Mouse (Mus musculus) hindbrain, embryonic 10.5 days (tissue): Measurements from ENCODE around the gene Npat. TPM values are rescaled to one million over a fixed set of nuclear protein-coding genes. Genes with fewer than 3 reads are reported as not detected.

Experiments used
- polyA plus RNA-seq: library from polyadenylated mRNA; unstranded; fragments of >200 nt; fragmentation: Nextera tagmentation; extraction: Ambion mirVana; gene quantifications from 2 replicates; pipeline ENCODE4 v1.2.1, GENCODE M21; 2016

Gene Npat
- polyA plus RNA-seq, 1 experiment from 2014 or later, result 13.6 TPM

Other genes starting within 250 kb of the Npat start
- gene Exph5, start 235.4 kb upstream of the Npat start, polyA plus RNA-seq, result 0.70 and 1.3 TPM in 2 replicates
- 8.6 and 10.9 TPM in 2 replicates for gene Kdelc2, start 153.0 kb upstream of the Npat start, polyA plus RNA-seq
- gene 4930550C14Rik, start 134.7 kb upstream of the Npat start, polyA plus RNA-seq, result 0.25 and 0.27 TPM in 2 replicates
- gene Atm, start 307 bp upstream of the Npat start, polyA plus RNA-seq, result 12.6 and 17.7 TPM in 2 replicates
- gene Acat1, start 73.3 kb downstream of the Npat start, polyA plus RNA-seq, result 33.3 and 47.5 TPM in 2 replicates
- 34.0 and 37.0 TPM in 2 replicates for gene Cul5, start 133.0 kb downstream of the Npat start, polyA plus RNA-seq
- gene Rab39, start 169.2 kb downstream of the Npat start, polyA plus RNA-seq, result 3.5 and 5.0 TPM in 2 replicates
- 3.4 and 3.7 TPM in 2 replicates for gene Slc35f2, start 234.5 kb downstream of the Npat start, polyA plus RNA-seq